8 mouse cellular contexts compared by ENCODE assay signal in the genomic region with DNA sequence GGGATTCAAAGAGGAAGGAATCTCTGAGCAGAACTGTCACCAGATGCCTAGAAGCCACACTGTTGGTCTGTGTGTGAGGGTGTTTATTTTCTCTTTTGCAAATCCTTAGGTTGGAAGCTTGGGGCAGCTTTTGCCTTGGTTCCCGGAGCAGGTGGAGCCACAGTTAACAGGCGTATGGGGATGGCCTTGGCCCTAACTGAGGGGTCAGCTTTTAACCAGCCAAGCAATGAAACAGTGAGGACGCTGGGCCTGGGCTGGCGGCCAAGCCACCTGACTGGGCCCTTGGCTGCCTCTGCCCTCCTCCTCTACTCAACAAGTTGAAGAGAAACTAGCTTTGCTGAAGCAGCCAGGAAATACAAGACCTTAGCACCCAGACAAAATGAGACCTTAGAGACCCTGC. TPM values are rescaled to one million over a fixed set of nuclear protein-coding genes. Genes with fewer than 3 reads are reported as not detected.
DNase-seq lines count a peak whose midpoint lies in the region; ATAC-seq lines count a peak whose summit lies in the region.

A gene (minus strand): TSS at position 105 of the 400 bp plus-strand sequence.

- ATAC-seq in activated CD4-positive, CD25-positive, alpha-beta regulatory T cell, adult 4 months = no peak

- DNase-seq in adrenal gland, adult 2 months = peak; percentile 94
- peak; percentile 23 for DNase-seq in cerebellum, adult 8-10 months
- no peak for DNase-seq in gonadal fat pad, adult 2 months (ENCODE audit: low read depth)
- DNase-seq in kidney, adult 8-10 months = peak; percentile 97 to 98
- DNase-seq in left cerebral cortex, postnatal 4 days = peak; percentile 90
- DNase-seq in ovary, postnatal 14 days (ENCODE audit: low spot score) = peak; percentile 61
- DNase-seq in embryo, embryonic 10.5 days (ENCODE audit: low spot score) = no peak

- intact Hi-C loops in left cerebral cortex, postnatal 4 days (cut with DNase I) = no loop called here

RNA-seq across cellular contexts. Expression of the gene that starts here (rescaled TPM):
- 10 to 100 TPM; 10.2 to 22.0 TPM for total RNA-seq in adrenal gland, adult 2 months (2021)
- polyA plus RNA-seq in adrenal gland, adult 2 months (2012; rRNA removed) = 15.2 and 25.1 TPM in 2 replicates
- 32.4 and 41.7 TPM in 2 replicates for polyA plus RNA-seq in gonadal fat pad, adult 2 months (2012; rRNA removed)
- 1 to 10 TPM; 1.0 to 1.2 TPM for total RNA-seq in left cerebral cortex, postnatal 4 days (2021)
- polyA plus RNA-seq in activated CD4-positive, CD25-positive, alpha-beta regulatory T cell, adult 4 months (2017; shearing (Covaris generic)) = not detected

Comparison
In these comparisons a context has a peak if more than half of its experiments do, and no peak if none do; other contexts are left out.
1. RNA of the gene that starts here (total RNA-seq): 10.2 to 22.0 TPM in adrenal gland, adult 2 months; 1.0 to 1.2 TPM in left cerebral cortex, postnatal 4 days; every median in the first group is over 4 times any median in the second.
2. RNA of the gene that starts here (polyA plus RNA-seq): 32.4 to 41.7 TPM in gonadal fat pad, adult 2 months and 15.2 to 25.1 TPM in adrenal gland, adult 2 months; not detected in activated CD4-positive, CD25-positive, alpha-beta regulatory T cell, adult 4 months; every median in the first group is over 10 times any median in the second.
3. DNase-seq: peak in adrenal gland, adult 2 months (single experiment), cerebellum, adult 8-10 months (single experiment), kidney, adult 8-10 months (2 of 2), left cerebral cortex, postnatal 4 days (single experiment) and ovary, postnatal 14 days (single experiment); none in gonadal fat pad, adult 2 months (single experiment) and embryo, embryonic 10.5 days (single experiment).